21 mouse cellular contexts compared by ENCODE assay signal in the genomic region with DNA sequence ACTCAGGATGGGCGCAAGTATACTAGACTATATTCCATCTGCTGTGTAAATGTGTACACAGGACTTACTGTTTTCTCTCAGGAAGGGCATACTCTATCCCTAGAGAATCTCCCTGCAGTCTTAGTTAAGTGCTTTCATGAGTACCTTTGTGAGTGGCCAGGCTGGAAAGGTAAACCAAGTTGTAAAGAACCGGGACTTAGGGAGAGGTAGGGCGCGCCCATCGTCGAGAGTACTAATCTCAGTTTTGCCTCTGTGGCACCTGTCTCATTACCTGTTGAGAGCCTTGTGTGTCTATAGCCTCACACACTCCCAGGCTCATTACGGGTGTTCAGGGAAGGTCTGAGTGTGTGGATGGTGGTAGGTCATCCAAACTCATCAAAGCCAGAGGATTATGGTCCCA. TPM values are rescaled to one million over a fixed set of nuclear protein-coding genes. Genes with fewer than 3 reads are reported as not detected.
"Had no signal": no experiment of that assay in that cellular context is flagged by ENCODE, and none has a peak within 500 bp of the region (broad histone marks: within the 10 kb centered on the region; RNA-seq: fewer than 3 reads in every experiment).

No protein-coding gene starts in this region.

- H3K27me3 ChIP-seq: liver, embryonic 12.5 days had no signal

- H3K4me1 ChIP-seq: liver, embryonic 12.5 days; neural tube, embryonic 15.5 days had no signal

- H3K4me3 ChIP-seq: liver, embryonic 12.5 days; midbrain, embryonic 10.5 days; midbrain, embryonic 12.5 days; myocyte; neural tube, embryonic 13.5 days; neural tube, embryonic 15.5 days had no signal

- H3K4me2 ChIP-seq: liver, embryonic 12.5 days; midbrain, embryonic 12.5 days; neural tube, embryonic 13.5 days; neural tube, embryonic 15.5 days had no signal

- H3K9ac ChIP-seq: liver, embryonic 12.5 days; liver, embryonic 14.5 days; midbrain, embryonic 12.5 days; neural tube, embryonic 13.5 days; neural tube, embryonic 15.5 days had no signal

- DNase-seq: lung, adult 18-20 months; lung, postnatal 10 days; midbrain, embryonic 14.5 days; retina, postnatal 1 day; right cerebral cortex, adult 18-20 months; right cerebral cortex, postnatal 25 days; right cerebral cortex, postnatal 4 days; spleen, adult 18-20 months; thymus, adult 18-20 months; thymus, postnatal 14 days; thymus, postnatal 36 days had no signal

- H3K9me3 ChIP-seq: liver, embryonic 12.5 days; midbrain, embryonic 10.5 days; midbrain, embryonic 12.5 days; neural tube, embryonic 13.5 days; neural tube, embryonic 15.5 days had no signal

- H3K27ac ChIP-seq: liver, embryonic 12.5 days; liver, embryonic 14.5 days; midbrain, embryonic 10.5 days; midbrain, embryonic 12.5 days; neural tube, embryonic 13.5 days; neural tube, embryonic 15.5 days had no signal

- ATAC-seq: liver, embryonic 12.5 days; midbrain, embryonic 16.5 days had no signal

- H3K36me3 ChIP-seq: liver, embryonic 12.5 days; midbrain, embryonic 10.5 days; midbrain, embryonic 12.5 days; neural tube, embryonic 13.5 days; neural tube, embryonic 15.5 days had no signal

RNA-seq across cellular contexts. Expression of a gene that starts 52.1 kb away (rescaled TPM):
- total RNA-seq: megakaryocyte, adult 5-6 weeks; megakaryocyte-erythroid progenitor cell, adult 5-6 weeks had no signal
- polyA plus RNA-seq: midbrain, embryonic 14.5 days; midbrain, embryonic 16.5 days had no signal
